17 mouse cellular contexts compared by ENCODE assay signal in the genomic region with DNA sequence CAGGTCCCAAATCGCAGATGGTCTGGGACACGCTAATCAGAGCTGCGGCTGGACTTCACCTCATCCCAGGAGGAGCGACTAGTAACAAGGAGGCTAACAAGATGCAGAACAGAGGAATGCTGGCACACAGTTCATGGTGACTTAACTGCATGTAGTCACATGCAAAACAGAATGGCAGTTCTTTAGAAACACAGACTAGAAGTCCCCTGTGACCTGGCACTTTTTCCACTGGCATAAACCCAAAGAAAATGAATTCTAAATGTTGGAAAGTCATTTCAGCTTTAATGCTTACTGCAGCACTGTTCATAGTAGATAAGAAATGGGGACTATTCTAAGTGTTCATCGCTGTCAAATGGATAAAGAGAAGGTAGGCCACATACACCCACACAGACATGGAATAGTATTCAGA. TPM values are rescaled to one million over a fixed set of nuclear protein-coding genes. Genes with fewer than 3 reads are reported as not detected.
DNase-seq lines count a peak whose midpoint lies in the region; ATAC-seq lines count a peak whose summit lies in the region.
"Had no signal": no experiment of that assay in that cellular context is flagged by ENCODE, and none has a peak within 500 bp of the region (broad histone marks: within the 10 kb centered on the region; RNA-seq: fewer than 3 reads in every experiment).

No protein-coding gene starts in this region.

- WGBS in forebrain, embryonic 15.5 days = 25% methylated on average over 5 of the region's 5 CpGs
- 38% methylated on average over 5 of the region's 5 CpGs for WGBS in forebrain, embryonic 12.5 days
- 51% methylated on average over 5 of the region's 5 CpGs for WGBS in midbrain, embryonic 11.5 days
- 52% methylated on average over 5 of the region's 5 CpGs for whole genome bisulfite sequencing in midbrain, embryonic 10.5 days
- WGBS in hindbrain, embryonic 14.5 days = 26% methylated on average over 5 of the region's 5 CpGs
- WGBS in neural tube, embryonic 14.5 days = 35% methylated on average over 5 of the region's 5 CpGs

- H3K9ac ChIP-seq in forebrain, embryonic 15.5 days (replicated peaks) = no peak overlapping the region
- H3K9ac ChIP-seq in forebrain, embryonic 12.5 days = no peak overlapping the region
- no peak overlapping the region for H3K9ac ChIP-seq in midbrain, embryonic 11.5 days (ENCODE audit: low read length)
- H3K9ac ChIP-seq in hindbrain, embryonic 14.5 days = no peak overlapping the region
- H3K9ac ChIP-seq in neural tube, embryonic 14.5 days (replicated peaks; ENCODE audit: low read depth, low read length) = no peak overlapping the region
- H3K9ac ChIP-seq: liver, postnatal 0 days had no signal

- H3K27me3 ChIP-seq in forebrain, embryonic 15.5 days = no peaks in the 10 kb centered on the region
- H3K27me3 ChIP-seq in forebrain, embryonic 12.5 days = no peaks in the 10 kb centered on the region
- H3K27me3 ChIP-seq in midbrain, embryonic 11.5 days (ENCODE audit: control insufficient read depth, insufficient read depth, low read length) = no peaks in the 10 kb centered on the region
- no peaks in the 10 kb centered on the region for H3K27me3 ChIP-seq in midbrain, embryonic 10.5 days (ENCODE audit: low read depth, poor library complexity, severe bottlenecking)
- H3K27me3 ChIP-seq in hindbrain, embryonic 14.5 days (ENCODE audit: control insufficient read depth, insufficient read depth, low read length) = no peaks in the 10 kb centered on the region
- H3K27me3 ChIP-seq in neural tube, embryonic 14.5 days (ENCODE audit: control insufficient read depth, insufficient read depth, low read length) = no peaks in the 10 kb centered on the region
- H3K27me3 ChIP-seq: megakaryocyte, embryonic 14.5 days had no signal

- no peak overlapping the region for H3K4me3 ChIP-seq in forebrain, embryonic 15.5 days
- no peak overlapping the region for H3K4me3 ChIP-seq in forebrain, embryonic 12.5 days (replicated peaks)
- H3K4me3 ChIP-seq in midbrain, embryonic 11.5 days (ENCODE audit: low read depth, low read length) = no peak overlapping the region
- H3K4me3 ChIP-seq in midbrain, embryonic 10.5 days = no peak overlapping the region
- no peak overlapping the region for H3K4me3 ChIP-seq in hindbrain, embryonic 14.5 days (replicated peaks; ENCODE audit: low read length)
- no peak overlapping the region for H3K4me3 ChIP-seq in neural tube, embryonic 14.5 days (ENCODE audit: low read depth, low read length)
- H3K4me3 ChIP-seq: megakaryocyte, embryonic 14.5 days had no signal

- peak; percentile 82 for DNase-seq in midbrain, embryonic 11.5 days (ENCODE audit: low spot score, missing footprints)
- no peak for DNase-seq in midbrain, embryonic 10.5 days (ENCODE audit: low spot score)
- DNase-seq in hindbrain, embryonic 14.5 days (ENCODE audit: low spot score) = peak; percentile 35
- no peak for DNase-seq in frontal cortex, postnatal 14 days (ENCODE audit: low spot score in 2 of 2)
- no peak for DNase-seq in lung, adult 18-20 months
- DNase-seq: cerebellum, postnatal 14 days; heart, postnatal 14 days; kidney, adult 11 months; layer of hippocampus, adult 9-11 months; left cerebral cortex, postnatal 4 days; liver, postnatal 0 days; thymus, postnatal 4 days had no signal

- H3K36me3 ChIP-seq in forebrain, embryonic 15.5 days = no peaks in the 10 kb centered on the region
- H3K36me3 ChIP-seq in forebrain, embryonic 12.5 days (replicated peaks) = no peaks in the 10 kb centered on the region
- H3K36me3 ChIP-seq in midbrain, embryonic 11.5 days (ENCODE audit: control insufficient read depth, insufficient read depth, low read length) = no peaks in the 10 kb centered on the region
- H3K36me3 ChIP-seq in midbrain, embryonic 10.5 days = no peaks in the 10 kb centered on the region
- no peaks in the 10 kb centered on the region for H3K36me3 ChIP-seq in hindbrain, embryonic 14.5 days (replicated peaks; ENCODE audit: control insufficient read depth, insufficient read depth)
- no peaks in the 10 kb centered on the region for H3K36me3 ChIP-seq in neural tube, embryonic 14.5 days (ENCODE audit: control insufficient read depth, insufficient read depth, low read length)

- H3K4me2 ChIP-seq in forebrain, embryonic 15.5 days (replicated peaks) = no peak overlapping the region
- no peak overlapping the region for H3K4me2 ChIP-seq in forebrain, embryonic 12.5 days
- no peak overlapping the region for H3K4me2 ChIP-seq in midbrain, embryonic 11.5 days
- H3K4me2 ChIP-seq in hindbrain, embryonic 14.5 days (replicated peaks) = no peak overlapping the region
- H3K4me2 ChIP-seq in neural tube, embryonic 14.5 days (ENCODE audit: low read depth, low read length) = no peak overlapping the region

- 0 out of 2 replicates have a peak, but pooled peaks have one; percentile 51 for ATAC-seq in forebrain, embryonic 15.5 days (replicated peaks)
- no peak for ATAC-seq in forebrain, embryonic 12.5 days (ENCODE audit: low FRiP score)
- ATAC-seq in midbrain, embryonic 11.5 days (ENCODE audit: low FRiP score) = peak; percentile 69
- ATAC-seq in hindbrain, embryonic 14.5 days (ENCODE audit: low FRiP score) = peak; percentile 69; the same call in 1 of the 2 replicates
- peak; percentile 28; the same call in 1 of the 2 replicates for ATAC-seq in neural tube, embryonic 14.5 days (ENCODE audit: low read depth)
- ATAC-seq: activated CD4-positive, CD25-positive, alpha-beta regulatory T cell, adult 4 months; liver, postnatal 0 days had no signal

- H3K9me3 ChIP-seq in forebrain, embryonic 15.5 days = no peaks in the 10 kb centered on the region
- no peaks in the 10 kb centered on the region for H3K9me3 ChIP-seq in forebrain, embryonic 12.5 days
- no peaks in the 10 kb centered on the region for H3K9me3 ChIP-seq in midbrain, embryonic 11.5 days (ENCODE audit: control insufficient read depth, low read length)
- H3K9me3 ChIP-seq in midbrain, embryonic 10.5 days (replicated peaks) = no peaks in the 10 kb centered on the region
- no peaks in the 10 kb centered on the region for H3K9me3 ChIP-seq in hindbrain, embryonic 14.5 days (ENCODE audit: control insufficient read depth, low read length)
- no peaks in the 10 kb centered on the region for H3K9me3 ChIP-seq in neural tube, embryonic 14.5 days (ENCODE audit: control insufficient read depth, low read length)

- no peak overlapping the region for H3K27ac ChIP-seq in forebrain, embryonic 15.5 days (replicated peaks)
- no peak overlapping the region for H3K27ac ChIP-seq in forebrain, embryonic 12.5 days
- H3K27ac ChIP-seq in midbrain, embryonic 11.5 days (ENCODE audit: low read depth, low read length) = no peak overlapping the region
- no peak overlapping the region for H3K27ac ChIP-seq in midbrain, embryonic 10.5 days (replicated peaks)
- H3K27ac ChIP-seq in hindbrain, embryonic 14.5 days = no peak overlapping the region
- no peak overlapping the region for H3K27ac ChIP-seq in neural tube, embryonic 14.5 days (ENCODE audit: low read depth, low read length)

- peaks cover 7% of the 10 kb centered on the region; the same call in 1 of the 2 replicates for H3K4me1 ChIP-seq in forebrain, embryonic 15.5 days
- peaks cover 3% of the 10 kb centered on the region; the same call in 1 of the 2 replicates for H3K4me1 ChIP-seq in forebrain, embryonic 12.5 days
- H3K4me1 ChIP-seq in midbrain, embryonic 11.5 days (ENCODE audit: control insufficient read depth, insufficient read depth, low read length) = no peaks in the 10 kb centered on the region
- H3K4me1 ChIP-seq in midbrain, embryonic 10.5 days = peaks cover 7% of the 10 kb centered on the region
- no peaks in the 10 kb centered on the region for H3K4me1 ChIP-seq in hindbrain, embryonic 14.5 days (replicated peaks; ENCODE audit: control insufficient read depth, insufficient read depth, low read length)
- H3K4me1 ChIP-seq in neural tube, embryonic 14.5 days (ENCODE audit: control insufficient read depth, insufficient read depth, low read length) = no peaks in the 10 kb centered on the region
- H3K4me1 ChIP-seq: megakaryocyte, embryonic 14.5 days had no signal

RNA-seq across cellular contexts. Expression of a gene that starts 11.1 kb away (rescaled TPM):
- polyA plus RNA-seq in forebrain, embryonic 15.5 days (2015; fragmentation: Nextera tagmentation; extraction: Ambion mirVana) = 1.9 TPM in 2 replicates
- polyA plus RNA-seq in forebrain, embryonic 12.5 days (2016; fragmentation: Nextera tagmentation; extraction: Ambion mirVana) = 6.0 and 8.7 TPM in 2 replicates
- polyA plus RNA-seq in midbrain, embryonic 11.5 days (2014; fragmentation: Nextera tagmentation; extraction: Ambion mirVana) = 1.7 and 2.2 TPM in 2 replicates
- polyA plus RNA-seq in midbrain, embryonic 10.5 days (2016; fragmentation: Nextera tagmentation; extraction: Ambion mirVana) = 0.38 and 1.1 TPM in 2 replicates
- polyA plus RNA-seq in hindbrain, embryonic 14.5 days (2014; fragmentation: Nextera tagmentation; extraction: Ambion mirVana) = 6.6 and 8.8 TPM in 2 replicates
- polyA plus RNA-seq in neural tube, embryonic 14.5 days (2014; fragmentation: Nextera tagmentation; extraction: Ambion mirVana) = 8.2 and 17.0 TPM in 2 replicates
- polyA plus RNA-seq: activated CD4-positive, CD25-positive, alpha-beta regulatory T cell, adult 4 months had no signal

RNA-seq across cellular contexts. Expression of a gene that starts 37.5 kb away (rescaled TPM):
- 0.04 and 0.11 TPM in 2 replicates for polyA plus RNA-seq in forebrain, embryonic 15.5 days (2015; fragmentation: Nextera tagmentation; extraction: Ambion mirVana)
- polyA plus RNA-seq in forebrain, embryonic 12.5 days (2016; fragmentation: Nextera tagmentation; extraction: Ambion mirVana) = not detected in 2 replicates
- 0.06 TPM in 1 of 2 replicates, not detected in the other for polyA plus RNA-seq in midbrain, embryonic 11.5 days (2014; fragmentation: Nextera tagmentation; extraction: Ambion mirVana)
- not detected in 2 replicates for polyA plus RNA-seq in midbrain, embryonic 10.5 days (2016; fragmentation: Nextera tagmentation; extraction: Ambion mirVana)
- polyA plus RNA-seq in hindbrain, embryonic 14.5 days (2014; fragmentation: Nextera tagmentation; extraction: Ambion mirVana) = 0.12 and 0.25 TPM in 2 replicates
- 0.14 and 0.33 TPM in 2 replicates for polyA plus RNA-seq in neural tube, embryonic 14.5 days (2014; fragmentation: Nextera tagmentation; extraction: Ambion mirVana)

Comparison
In these comparisons a context has a peak if more than half of its experiments do, and no peak if none do; other contexts are left out.
1. DNase-seq: peak in midbrain, embryonic 11.5 days (single experiment) and hindbrain, embryonic 14.5 days (single experiment); none in midbrain, embryonic 10.5 days (single experiment), frontal cortex, postnatal 14 days (0 of 2) and lung, adult 18-20 months (0 of 2).